Mouse (Mus musculus): ENCODE data around the gene Tkfc. TPM values are rescaled to one million over a fixed set of nuclear protein-coding genes. Genes with fewer than 3 reads are reported as not detected.

The Tkfc gene
- polyA plus RNA-seq (2014; fragmentation: Nextera tagmentation; extraction: Ambion mirVana), result 23.3 and 24.5 TPM in 2 replicates

DNA sequence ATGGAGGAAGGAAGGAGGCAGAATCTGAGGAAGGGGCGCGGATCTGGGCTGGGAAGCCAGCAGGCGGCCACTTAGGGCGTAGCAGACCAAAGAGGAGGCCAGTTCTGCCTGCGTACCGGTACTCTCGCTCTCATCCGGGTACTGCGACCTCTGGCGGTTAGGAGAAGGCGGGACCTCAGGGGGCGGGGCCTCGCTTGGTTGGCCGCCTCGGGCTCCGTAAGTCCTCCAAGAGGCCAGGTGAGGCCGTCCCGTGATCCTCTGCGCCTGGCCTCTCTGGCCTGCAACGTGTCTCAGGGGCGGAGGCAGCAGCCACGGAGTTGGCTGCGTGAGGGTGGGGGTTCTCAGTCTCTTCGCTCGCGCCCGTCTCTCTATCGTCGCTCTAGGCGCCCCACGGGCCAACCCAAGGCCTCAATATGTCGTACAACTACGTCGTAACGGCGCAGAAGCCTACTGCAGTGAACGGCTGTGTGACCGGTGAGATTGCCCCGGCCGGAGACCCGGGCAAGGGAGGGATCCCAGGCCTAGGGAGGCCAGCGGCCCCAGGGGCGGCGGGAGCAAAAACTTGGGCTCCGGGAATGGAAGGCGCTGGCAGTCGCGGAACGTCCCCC is at the start of gene Tkfc, which contains the start of gene Ddb1:
Gene Tkfc (minus strand): TSS at position 362 of the 608 bp plus-strand sequence.
Gene Ddb1 (plus strand): TSS at position 35 of the 608 bp plus-strand sequence.
- peak; percentile 99 for DNase-seq (ENCODE audit: low spot score)
- 0% methylated on average over 49 of the region's 49 CpGs for WGBS
- Histone ChIP-seq H3K4me1 (ENCODE audit: control insufficient read depth, insufficient read depth, low read length) (peaks cover 15% of the 10 kb centered on the region), H3K36me3 (ENCODE audit: control insufficient read depth, insufficient read depth, low read length) (peaks cover 16% of the 10 kb centered on the region; the same call in 1 of the 2 replicates), H3K27ac (replicated peaks; ENCODE audit: low read depth, low read length) (peak within 1 kb of the TSS; percentile 90), H3K27me3 (ENCODE audit: control insufficient read depth, insufficient read depth, low read length) (no peaks in the 10 kb centered on the region), H3K4me2 (ENCODE audit: low read depth, severe bottlenecking) (peak within 1 kb of the TSS; percentile 77), H3K9me3 (ENCODE audit: control insufficient read depth, low read length) (no peaks in the 10 kb centered on the region), H3K4me3 (ENCODE audit: low read depth, low read length) (peak within 1 kb of the TSS; percentile 98), H3K9ac (ENCODE audit: low read length) (peak within 1 kb of the TSS; percentile 98)
- peak; percentile 97 for ATAC-seq (ENCODE audit: insufficient number of reproducible peaks, low FRiP score, low TSS enrichment, low read depth)

DNA sequence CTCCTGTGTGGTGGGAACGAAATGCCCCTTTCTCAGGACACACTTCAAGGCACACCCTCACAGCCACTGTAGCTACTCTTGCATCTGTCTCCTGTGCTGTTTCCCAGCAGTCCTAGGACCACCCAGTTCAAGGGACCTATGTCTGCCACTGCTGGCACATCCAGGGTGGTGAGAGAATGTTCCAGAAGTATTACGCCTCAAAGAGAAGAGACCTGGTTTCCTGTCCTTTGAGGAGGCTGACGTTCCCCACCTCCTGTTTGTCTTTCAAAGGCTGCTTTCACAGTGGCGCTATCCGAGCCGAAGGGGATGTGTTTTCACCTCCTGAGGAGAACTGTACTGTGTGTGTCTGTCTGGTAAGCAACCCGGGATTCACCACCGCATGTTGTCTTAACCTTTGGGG is 42.7 kb upstream of the Tkfc start:
- no peak for ATAC-seq (ENCODE audit: insufficient number of reproducible peaks, low FRiP score, low TSS enrichment, low read depth)
- no peak overlapping the region for H3K4me3 ChIP-seq (ENCODE audit: low read depth, low read length)
- no peak for DNase-seq (ENCODE audit: low spot score)
- 85% methylated on average over 8 of the region's 8 CpGs for WGBS
- H3K4me1 ChIP-seq (ENCODE audit: control insufficient read depth, insufficient read depth, low read length), result no peaks in the 10 kb centered on the region
- H3K9ac ChIP-seq (ENCODE audit: low read length), result no peak overlapping the region
- H3K27me3 ChIP-seq (ENCODE audit: control insufficient read depth, insufficient read depth, low read length), result no peaks in the 10 kb centered on the region
- H3K36me3 ChIP-seq (ENCODE audit: control insufficient read depth, insufficient read depth, low read length), result no peaks in the 10 kb centered on the region
- H3K4me2 ChIP-seq (ENCODE audit: low read depth, severe bottlenecking), result no peak overlapping the region
- H3K27ac ChIP-seq (replicated peaks; ENCODE audit: low read depth, low read length), result no peak overlapping the region
- H3K9me3 ChIP-seq (ENCODE audit: control insufficient read depth, low read length), result no peaks in the 10 kb centered on the region

DNA sequence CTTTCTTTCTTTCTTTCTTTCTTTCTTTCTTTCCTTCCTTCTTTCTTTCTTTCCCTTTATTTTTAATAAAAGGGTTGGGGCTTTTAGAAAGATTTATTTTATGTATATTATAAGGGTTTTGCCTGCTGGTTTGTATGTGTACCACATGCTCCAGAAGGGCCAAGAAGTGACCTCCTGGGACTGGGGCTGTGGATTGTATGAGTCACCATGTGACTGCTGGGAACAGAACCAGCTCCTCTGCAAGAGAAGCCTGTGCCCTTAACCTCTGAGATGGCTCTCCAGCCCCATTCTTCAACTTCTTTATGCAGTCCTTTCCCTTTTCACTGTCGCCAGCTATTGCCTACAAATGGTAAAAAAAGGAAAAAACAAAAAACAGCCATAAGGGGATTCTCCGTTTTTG is 40.2 kb upstream of the Tkfc start:
- no peak overlapping the region for H3K9ac ChIP-seq (ENCODE audit: low read length)
- ATAC-seq (ENCODE audit: insufficient number of reproducible peaks, low FRiP score, low TSS enrichment, low read depth) (no peak), DNase-seq (ENCODE audit: low spot score) (no peak)
- no peak overlapping the region for H3K4me3 ChIP-seq (ENCODE audit: low read depth, low read length)
- H3K36me3 ChIP-seq (ENCODE audit: control insufficient read depth, insufficient read depth, low read length), result no peaks in the 10 kb centered on the region
- no peak overlapping the region for H3K27ac ChIP-seq (replicated peaks; ENCODE audit: low read depth, low read length)
- H3K9me3 ChIP-seq (ENCODE audit: control insufficient read depth, low read length), result no peaks in the 10 kb centered on the region
- H3K4me1 ChIP-seq (ENCODE audit: control insufficient read depth, insufficient read depth, low read length), result no peaks in the 10 kb centered on the region
- no peak overlapping the region for H3K4me2 ChIP-seq (ENCODE audit: low read depth, severe bottlenecking)
- no peaks in the 10 kb centered on the region for H3K27me3 ChIP-seq (ENCODE audit: control insufficient read depth, insufficient read depth, low read length)
- 90% methylated on average over 2 of the region's 2 CpGs for WGBS

DNA sequence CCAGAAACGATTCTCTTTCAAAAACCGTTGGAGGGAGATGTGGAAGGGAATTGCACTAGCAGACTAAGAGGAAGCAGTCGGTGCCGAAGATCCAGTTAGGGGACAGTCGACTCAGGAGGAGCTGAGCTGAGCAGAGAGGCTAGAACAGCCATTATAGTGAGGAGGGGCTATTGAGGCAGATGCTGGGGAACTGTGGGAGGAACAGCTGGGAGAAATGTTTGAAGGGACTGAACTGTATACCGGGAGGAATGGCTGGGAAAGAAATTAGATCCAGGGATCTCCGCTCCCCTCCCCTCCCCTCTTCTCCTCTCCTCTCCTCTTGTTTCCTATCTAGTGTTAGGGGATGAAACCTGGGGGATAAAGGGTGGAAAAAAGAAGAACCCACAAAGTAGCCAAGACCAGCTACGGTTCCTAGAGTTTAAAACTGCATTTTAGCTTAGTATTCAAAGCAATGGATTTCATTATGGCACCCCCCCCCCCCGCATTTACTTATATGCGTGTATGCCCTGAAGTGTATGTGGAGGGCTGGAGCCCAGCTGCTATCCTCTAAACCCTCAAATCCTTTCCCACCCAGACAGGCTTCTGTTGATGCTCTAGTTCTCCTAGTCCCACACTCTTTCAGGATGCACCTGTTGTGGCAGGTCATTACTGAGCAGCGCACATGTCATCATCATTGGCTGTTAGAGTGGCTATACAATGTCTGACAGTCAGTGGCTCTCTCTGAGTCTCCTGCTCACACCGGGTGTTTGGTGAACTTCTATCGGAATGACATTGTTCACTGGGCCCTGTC is 35.3 kb upstream of the Tkfc start:
- WGBS, result 43% methylated on average over 13 of the region's 13 CpGs
- Histone ChIP-seq H3K36me3 (ENCODE audit: control insufficient read depth, insufficient read depth, low read length) (no peaks in the 10 kb centered on the region), H3K27me3 (ENCODE audit: control insufficient read depth, insufficient read depth, low read length) (no peaks in the 10 kb centered on the region), H3K9ac (ENCODE audit: low read length) (no peak overlapping the region; the same call in 1 of the 2 replicates), H3K9me3 (ENCODE audit: control insufficient read depth, low read length) (no peaks in the 10 kb centered on the region), H3K4me1 (ENCODE audit: control insufficient read depth, insufficient read depth, low read length) (no peaks in the 10 kb centered on the region), H3K4me3 (ENCODE audit: low read depth, low read length) (no peak overlapping the region), H3K4me2 (ENCODE audit: low read depth, severe bottlenecking) (peak overlapping the region; percentile 3; the same call in 1 of the 2 replicates), H3K27ac (replicated peaks; ENCODE audit: low read depth, low read length) (no peak overlapping the region)
- DNase-seq (ENCODE audit: low spot score) (no peak), ATAC-seq (ENCODE audit: insufficient number of reproducible peaks, low FRiP score, low TSS enrichment, low read depth) (peak; percentile 60; the same call in 1 of the 2 replicates)

DNA sequence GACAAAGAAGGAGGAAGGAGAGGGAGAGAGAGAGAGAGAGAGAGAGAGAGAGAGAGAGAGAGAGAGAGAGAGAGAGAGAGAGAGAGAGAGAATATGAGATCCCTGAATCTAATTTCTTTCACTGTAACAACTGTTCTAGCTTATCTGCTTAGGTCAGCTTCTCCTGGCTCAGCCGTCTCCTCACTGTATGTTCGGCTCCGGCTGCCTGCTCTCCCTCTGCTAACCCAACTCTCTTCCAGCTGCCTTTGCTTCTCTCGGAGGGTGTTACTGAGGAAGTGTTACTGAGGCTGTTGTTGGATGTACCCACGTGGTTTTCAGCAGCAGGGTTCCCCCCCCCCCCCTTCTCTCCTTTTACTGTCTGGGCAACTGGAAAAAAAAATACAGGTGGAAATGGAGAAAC is 34.6 kb upstream of the Tkfc start:
- H3K4me1 ChIP-seq (ENCODE audit: control insufficient read depth, insufficient read depth, low read length), result peaks cover 2% of the 10 kb centered on the region; the same call in 1 of the 2 replicates
- H3K27ac ChIP-seq (replicated peaks; ENCODE audit: low read depth, low read length), result no peak overlapping the region
- ATAC-seq (ENCODE audit: insufficient number of reproducible peaks, low FRiP score, low TSS enrichment, low read depth) (no peak), DNase-seq (ENCODE audit: low spot score) (no peak)
- no peak overlapping the region for H3K4me3 ChIP-seq (ENCODE audit: low read depth, low read length)
- 16% methylated on average over 5 of the region's 5 CpGs for WGBS
- H3K9me3 ChIP-seq (ENCODE audit: control insufficient read depth, low read length), result no peaks in the 10 kb centered on the region
- H3K9ac ChIP-seq (ENCODE audit: low read length), result no peak overlapping the region
- H3K27me3 ChIP-seq (ENCODE audit: control insufficient read depth, insufficient read depth, low read length), result no peaks in the 10 kb centered on the region
- H3K4me2 ChIP-seq (ENCODE audit: low read depth, severe bottlenecking), result peak overlapping the region; percentile 3; the same call in 1 of the 2 replicates
- no peaks in the 10 kb centered on the region for H3K36me3 ChIP-seq (ENCODE audit: control insufficient read depth, insufficient read depth, low read length)

DNA sequence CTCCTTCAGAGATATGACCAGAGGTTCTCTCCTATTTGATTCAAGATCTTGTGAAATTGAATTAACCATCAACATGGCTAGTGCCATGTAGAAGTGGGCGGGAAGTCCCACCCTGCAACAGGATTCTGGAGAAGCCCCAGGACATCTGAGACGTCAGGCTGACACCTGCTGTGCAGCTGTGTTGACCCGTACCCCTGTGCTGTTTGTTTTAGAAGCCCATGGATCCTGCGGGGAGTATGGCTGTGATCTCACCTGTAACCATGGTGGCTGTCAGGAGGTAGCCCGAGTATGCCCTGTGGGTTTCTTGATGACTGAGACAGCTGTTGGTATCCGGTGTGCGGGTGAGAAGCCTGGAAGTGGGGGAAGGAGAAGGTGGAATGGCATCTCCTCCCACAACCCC is 32.4 kb upstream of the Tkfc start:
- WGBS, result 63% methylated on average over 7 of the region's 7 CpGs
- no peaks in the 10 kb centered on the region for H3K27me3 ChIP-seq (ENCODE audit: control insufficient read depth, insufficient read depth, low read length)
- no peaks in the 10 kb centered on the region for H3K36me3 ChIP-seq (ENCODE audit: control insufficient read depth, insufficient read depth, low read length)
- ATAC-seq (ENCODE audit: insufficient number of reproducible peaks, low FRiP score, low TSS enrichment, low read depth) (no peak), DNase-seq (ENCODE audit: low spot score) (no peak)
- peaks cover 3% of the 10 kb centered on the region; the same call in 1 of the 2 replicates for H3K4me1 ChIP-seq (ENCODE audit: control insufficient read depth, insufficient read depth, low read length)
- H3K9me3 ChIP-seq (ENCODE audit: control insufficient read depth, low read length), result no peaks in the 10 kb centered on the region
- no peak overlapping the region for H3K27ac ChIP-seq (replicated peaks; ENCODE audit: low read depth, low read length)
- H3K4me3 ChIP-seq (ENCODE audit: low read depth, low read length), result no peak overlapping the region; the same call in 1 of the 2 replicates
- no peak overlapping the region for H3K4me2 ChIP-seq (ENCODE audit: low read depth, severe bottlenecking)
- no peak overlapping the region for H3K9ac ChIP-seq (ENCODE audit: low read length)

DNA sequence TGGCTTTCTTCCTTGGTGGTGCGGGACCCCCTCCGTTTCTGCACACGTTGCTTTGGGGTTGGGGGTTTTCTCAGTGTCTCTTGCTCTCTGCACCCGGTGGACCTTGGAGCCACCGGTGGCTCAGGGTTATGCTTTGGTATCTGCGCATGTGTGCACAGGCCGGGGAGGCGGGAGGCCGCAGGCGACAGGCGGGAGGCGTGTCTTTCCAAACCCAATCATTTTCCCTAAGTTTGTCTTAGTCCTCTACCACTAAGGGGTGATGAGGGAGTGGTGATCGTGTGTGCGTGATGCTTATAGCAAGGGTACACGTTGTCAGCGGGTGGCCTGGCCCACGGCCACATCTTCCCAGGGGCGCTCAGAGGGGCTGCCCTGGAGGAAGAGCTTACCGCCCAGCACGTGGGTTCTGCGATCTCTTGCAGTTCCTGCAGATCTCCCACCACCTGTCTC is 29.4 kb upstream of the Tkfc start:
- peak overlapping the region; percentile 35 for H3K4me3 ChIP-seq (ENCODE audit: low read depth, low read length)
- no peaks in the 10 kb centered on the region for H3K27me3 ChIP-seq (ENCODE audit: control insufficient read depth, insufficient read depth, low read length)
- H3K9ac ChIP-seq (ENCODE audit: low read length), result peak overlapping the region; percentile 59
- peak; percentile 76 for ATAC-seq (ENCODE audit: insufficient number of reproducible peaks, low FRiP score, low TSS enrichment, low read depth)
- H3K27ac ChIP-seq (replicated peaks; ENCODE audit: low read depth, low read length), result no peak overlapping the region
- DNase-seq (ENCODE audit: low spot score), result peak; percentile 77
- WGBS, result 4% methylated on average over 21 of the region's 21 CpGs
- peak overlapping the region; percentile 86 for H3K4me2 ChIP-seq (ENCODE audit: low read depth, severe bottlenecking)
- H3K4me1 ChIP-seq (ENCODE audit: control insufficient read depth, insufficient read depth, low read length), result peaks cover 3% of the 10 kb centered on the region; the same call in 1 of the 2 replicates
- H3K9me3 ChIP-seq (ENCODE audit: control insufficient read depth, low read length), result no peaks in the 10 kb centered on the region
- H3K36me3 ChIP-seq (ENCODE audit: control insufficient read depth, insufficient read depth, low read length), result peaks cover 3% of the 10 kb centered on the region; the same call in 1 of the 2 replicates

DNA sequence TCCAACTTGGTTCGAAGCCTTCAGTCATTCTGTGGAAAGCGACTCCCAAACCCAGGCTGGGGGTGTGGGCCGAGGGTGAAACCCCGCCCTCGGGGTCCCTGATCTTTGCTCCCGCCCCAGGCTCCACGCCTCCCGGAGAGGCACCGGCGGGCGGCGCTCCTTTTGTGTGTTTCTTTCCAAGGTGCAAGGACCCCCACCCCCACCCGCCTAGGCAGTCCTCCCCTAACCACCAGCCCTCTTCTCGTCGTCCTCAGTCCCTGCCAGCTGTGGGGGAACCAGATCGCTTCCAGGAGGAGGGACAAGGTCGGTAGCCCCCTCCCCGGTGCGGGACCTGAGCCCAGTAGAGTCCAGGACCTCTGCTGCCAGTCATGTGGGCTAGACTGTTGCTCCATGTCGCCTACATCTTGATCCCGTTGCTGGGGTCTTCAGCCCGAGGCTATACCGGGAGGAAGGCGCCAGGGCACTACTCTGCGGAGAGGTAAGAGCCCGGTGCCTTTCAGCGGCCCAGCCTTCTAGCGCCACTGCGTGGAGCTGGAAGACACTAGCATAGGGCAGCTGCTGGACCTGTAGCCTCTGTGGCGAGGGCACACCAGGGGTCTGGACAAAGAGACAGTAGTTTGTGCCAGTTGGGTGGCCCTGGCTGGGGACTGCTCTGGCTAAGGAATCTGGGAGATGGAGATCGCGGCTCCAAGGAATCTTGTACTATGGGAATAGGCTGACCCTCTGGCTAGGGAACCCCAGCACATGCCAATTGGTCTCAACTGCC is 28.8 kb upstream of the Tkfc start, which contains the start of gene Vwce:
Gene Vwce (plus strand): TSS at position 108 of the 766 bp plus-strand sequence.
- WGBS, result 2% methylated on average over 32 of the region's 32 CpGs
- ATAC-seq (ENCODE audit: insufficient number of reproducible peaks, low FRiP score, low TSS enrichment, low read depth), result peak; percentile 75

More for the DNA sequence above, 28.8 kb upstream of the Tkfc start, which contains the start of gene Vwce:
- H3K9me3 ChIP-seq (ENCODE audit: control insufficient read depth, low read length), result no peaks in the 10 kb centered on the region
- H3K4me2 ChIP-seq (ENCODE audit: low read depth, severe bottlenecking), result peak within 1 kb of the TSS; percentile 86
- peak; percentile 76 for DNase-seq (ENCODE audit: low spot score)
- H3K27ac ChIP-seq (replicated peaks; ENCODE audit: low read depth, low read length), result no peak within 1 kb of the TSS
- H3K27me3 ChIP-seq (ENCODE audit: control insufficient read depth, insufficient read depth, low read length), result no peaks in the 10 kb centered on the region
- peaks cover 7% of the 10 kb centered on the region for H3K36me3 ChIP-seq (ENCODE audit: control insufficient read depth, insufficient read depth, low read length)
- H3K9ac ChIP-seq (ENCODE audit: low read length), result peak within 1 kb of the TSS; percentile 59
- H3K4me1 ChIP-seq (ENCODE audit: control insufficient read depth, insufficient read depth, low read length), result peaks cover 3% of the 10 kb centered on the region; the same call in 1 of the 2 replicates
- H3K4me3 ChIP-seq (ENCODE audit: low read depth, low read length), result peak within 1 kb of the TSS; percentile 35
